Mouse (Mus musculus) lung, postnatal 25 days (tissue): ENCODE measurements at regions not wholly inside any gene's neighbourhood (a gene's known extent, or its start where the extent isn't known, plus 50 kb on each side); places are given as distances from the start of the nearest gene placed in this dataset.

Experiments
- DNase-seq: peaks from one replicate; pipeline ENCODE4 v3.0.0; 2022; ENCODE audit warnings: low spot score

- no peak for DNase-seq
Measured at GRCm38 (mm10) chr14:71231223-71231815, 631.7 kb upstream of the Fam160b2 start.

GRCm38 (mm10) chr14:71230484-71231188 lies 631.0 kb upstream of the Fam160b2 start:
- DNase-seq: peak; percentile 10

- no peak for DNase-seq
Measured at GRCm38 (mm10) chr14:71229955-71230354, 630.3 kb upstream of the Fam160b2 start.

- DNase-seq: no peak
Measured at GRCm38 (mm10) chr14:71228894-71229446, 629.3 kb upstream of the Fam160b2 start.

GRCm38 (mm10) chr14:71217041-71217440 lies 617.4 kb upstream of the Fam160b2 start:
- no peak for DNase-seq

DNA sequence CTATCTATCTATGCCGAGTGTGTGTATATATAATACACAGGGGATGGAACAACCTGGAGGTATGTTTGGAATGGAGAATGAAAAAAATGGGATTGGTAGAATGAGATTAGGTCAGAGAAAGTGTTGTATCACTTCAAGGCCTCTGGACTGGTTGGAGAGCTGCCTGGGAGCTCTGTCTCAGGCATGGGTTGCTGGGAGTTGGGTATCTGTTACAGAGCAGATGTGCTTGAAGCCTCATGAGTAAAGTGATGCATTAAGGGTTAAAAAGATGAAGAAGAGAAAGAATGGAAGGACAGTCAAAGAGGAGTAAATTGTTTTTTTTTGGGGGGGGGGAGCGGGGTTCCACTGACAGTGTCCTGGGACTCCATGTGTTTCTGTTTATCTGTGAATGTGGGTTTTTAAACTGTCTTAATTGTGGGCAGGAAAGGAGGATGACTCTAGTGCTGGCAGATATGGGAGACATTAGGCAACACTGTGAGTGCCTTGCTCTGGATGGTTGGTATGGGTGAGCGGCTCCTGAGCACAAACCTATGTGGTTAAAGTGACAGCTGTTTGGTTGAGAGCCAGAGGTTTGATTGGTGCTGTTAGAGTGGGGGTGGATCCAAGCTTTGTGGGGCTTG lies 611.8 kb upstream of the Fam160b2 start:
- DNase-seq: no peak

- DNase-seq: no peak
Measured at GRCm38 (mm10) chr14:71203459-71203858, 603.8 kb upstream of the Fam160b2 start.

DNA sequence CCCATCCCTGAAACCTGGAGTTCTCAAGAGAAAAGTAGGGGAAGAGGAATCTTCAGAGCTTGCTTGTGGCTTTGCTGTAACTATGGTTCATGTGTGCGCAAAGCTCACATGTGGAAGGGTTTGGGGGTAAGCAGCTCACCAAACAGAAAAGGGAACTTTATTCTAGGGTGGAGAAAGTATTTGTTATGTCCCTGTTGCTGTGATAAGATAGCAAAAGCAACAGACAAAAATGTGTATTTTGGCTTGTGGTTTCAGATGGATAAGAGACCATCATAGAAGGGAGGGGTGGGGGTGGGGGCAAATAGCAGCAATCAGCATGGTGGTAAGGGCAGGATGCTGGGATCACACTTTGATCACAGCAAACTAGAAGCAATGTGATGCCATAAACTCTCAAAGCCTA lies 601.3 kb upstream of the Fam160b2 start:
- DNase-seq: no peak

GRCm38 (mm10) chr14:71199178-71199879 lies 599.7 kb upstream of the Fam160b2 start:
- no peak for DNase-seq

GRCm38 (mm10) chr14:71194219-71194618 lies 594.6 kb upstream of the Fam160b2 start:
- DNase-seq: no peak

DNA sequence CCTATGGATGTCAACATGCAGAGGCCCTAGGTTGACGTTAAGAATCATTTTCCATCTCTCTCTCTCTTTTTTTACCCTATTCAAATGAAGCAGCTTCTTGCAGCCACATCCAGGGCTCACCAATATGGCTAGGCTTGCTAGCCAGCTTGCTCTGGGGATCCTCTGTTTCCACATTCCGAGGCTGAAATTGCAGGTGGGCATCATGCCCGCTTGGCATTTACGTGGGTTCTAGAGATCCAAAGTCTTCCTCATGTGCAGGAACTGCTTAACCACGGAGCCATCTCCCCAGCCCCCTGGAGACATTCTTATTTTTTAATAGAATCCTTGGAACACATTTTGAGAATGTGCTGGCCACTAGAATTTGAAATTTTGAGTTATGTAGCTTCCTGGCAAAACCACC lies 592.9 kb upstream of the Fam160b2 start:
- no peak for DNase-seq

GRCm38 (mm10) chr14:71189360-71189759 lies 589.7 kb upstream of the Fam160b2 start:
- DNase-seq: no peak

DNA sequence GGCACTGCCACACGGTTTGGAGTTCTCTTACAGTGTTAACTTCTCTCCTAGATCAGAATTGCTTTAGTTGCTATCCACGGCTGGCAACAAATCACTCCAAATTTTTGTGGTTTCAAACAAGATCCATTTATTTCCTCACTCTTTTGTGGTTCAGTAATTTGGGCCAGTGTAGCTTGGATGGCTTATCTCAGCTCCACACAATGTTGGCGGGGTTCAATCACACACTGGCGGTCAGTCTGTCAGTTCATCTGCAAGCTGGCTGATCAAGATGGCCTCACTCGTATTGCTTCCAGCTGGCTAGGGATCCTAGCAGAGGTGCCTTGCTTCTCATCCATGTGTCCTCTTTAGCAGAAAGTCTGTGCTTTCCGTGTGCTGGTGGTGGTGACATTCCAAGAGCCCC lies 577.7 kb upstream of the Fam160b2 start:
- no peak for DNase-seq

- peak; percentile 22 for DNase-seq
Measured at GRCm38 (mm10) chr14:71174175-71174574, 574.5 kb upstream of the Fam160b2 start.

DNA sequence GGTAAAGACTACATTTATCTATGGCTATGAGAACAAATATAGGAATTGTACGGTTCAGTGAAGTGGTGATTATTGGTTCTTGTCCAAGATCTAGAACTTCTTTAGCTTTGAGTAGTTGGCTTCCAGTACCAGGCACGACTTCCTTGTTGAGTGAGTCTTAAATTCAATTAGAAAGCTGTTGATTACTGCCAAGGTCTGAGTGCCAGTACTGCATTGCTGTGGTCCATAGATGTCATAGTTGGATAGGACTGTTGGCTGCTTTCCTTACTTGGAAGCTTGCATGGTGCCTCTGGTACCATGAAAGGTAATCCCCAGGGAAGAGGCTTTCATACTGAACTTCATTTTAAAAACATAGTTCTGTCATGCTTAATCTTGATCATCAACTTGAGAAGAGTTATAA lies 559.9 kb upstream of the Fam160b2 start:
- no peak for DNase-seq

DNA sequence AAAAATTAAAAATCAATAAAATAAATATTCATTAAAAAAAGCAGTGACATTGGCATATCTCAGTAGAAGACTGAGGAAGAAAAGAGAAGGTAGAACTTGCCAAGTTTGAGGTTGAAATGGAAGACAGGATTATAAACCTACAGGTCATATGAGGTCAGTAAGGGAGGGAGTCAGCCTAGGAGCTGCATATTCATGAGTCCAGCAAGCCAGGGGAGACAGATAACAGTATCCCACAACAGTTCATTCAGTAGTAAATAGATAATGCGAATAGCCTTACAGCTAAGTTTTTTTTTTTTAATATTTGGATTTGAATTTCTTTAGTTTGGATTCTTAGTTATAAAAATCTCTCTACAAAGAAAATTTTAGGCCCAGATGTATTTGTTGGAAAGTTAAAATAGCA lies 542.8 kb upstream of the Fam160b2 start:
- no peak for DNase-seq

DNA sequence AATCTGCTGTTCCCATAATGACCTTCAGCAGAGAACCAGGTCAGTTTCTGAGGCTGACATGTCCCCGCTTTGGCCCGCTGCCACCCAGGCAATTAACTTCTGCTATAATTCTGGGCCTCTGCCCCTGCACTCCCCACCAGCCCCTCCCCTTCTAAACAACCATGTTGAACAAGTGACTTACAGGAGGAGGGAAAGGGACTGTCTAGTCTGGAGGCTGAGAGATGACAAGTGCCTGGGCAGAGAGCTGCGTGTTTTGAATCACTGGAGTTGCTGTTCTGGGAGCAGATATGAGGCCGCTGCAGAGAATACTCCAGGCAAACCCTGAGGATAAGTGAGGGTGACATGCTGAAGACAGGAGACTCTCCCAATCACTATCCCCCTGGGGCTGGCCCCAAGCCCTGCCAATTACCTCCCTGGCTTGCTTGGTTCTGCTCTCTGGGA lies 530.2 kb upstream of the Fam160b2 start:
- DNase-seq: no peak

DNA sequence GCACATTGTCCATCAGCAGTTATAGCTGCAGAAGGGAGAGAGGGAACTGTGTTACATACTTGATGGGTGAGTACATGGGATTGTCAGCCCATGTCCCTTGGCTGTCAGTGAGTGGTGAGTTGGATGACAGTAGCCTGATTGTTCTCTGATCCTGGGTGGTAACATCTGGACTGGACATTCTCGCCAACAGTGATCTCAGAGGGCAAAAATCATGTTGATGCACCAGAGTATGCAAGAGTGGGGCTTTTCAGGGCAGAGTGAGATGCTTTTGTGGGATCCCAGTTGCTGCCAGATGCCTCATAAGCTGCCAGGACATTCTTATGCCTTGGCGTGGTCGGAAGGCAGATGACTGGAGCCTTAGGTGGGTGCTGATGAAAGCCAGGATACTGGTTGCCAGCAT lies 528.9 kb upstream of the Fam160b2 start:
- DNase-seq: peak; percentile 25

GRCm38 (mm10) chr14:71118681-71119080 lies 519.0 kb upstream of the Fam160b2 start:
- DNase-seq: no peak

GRCm38 (mm10) chr14:71115798-71116432 lies 516.3 kb upstream of the Fam160b2 start:
- no peak for DNase-seq

DNA sequence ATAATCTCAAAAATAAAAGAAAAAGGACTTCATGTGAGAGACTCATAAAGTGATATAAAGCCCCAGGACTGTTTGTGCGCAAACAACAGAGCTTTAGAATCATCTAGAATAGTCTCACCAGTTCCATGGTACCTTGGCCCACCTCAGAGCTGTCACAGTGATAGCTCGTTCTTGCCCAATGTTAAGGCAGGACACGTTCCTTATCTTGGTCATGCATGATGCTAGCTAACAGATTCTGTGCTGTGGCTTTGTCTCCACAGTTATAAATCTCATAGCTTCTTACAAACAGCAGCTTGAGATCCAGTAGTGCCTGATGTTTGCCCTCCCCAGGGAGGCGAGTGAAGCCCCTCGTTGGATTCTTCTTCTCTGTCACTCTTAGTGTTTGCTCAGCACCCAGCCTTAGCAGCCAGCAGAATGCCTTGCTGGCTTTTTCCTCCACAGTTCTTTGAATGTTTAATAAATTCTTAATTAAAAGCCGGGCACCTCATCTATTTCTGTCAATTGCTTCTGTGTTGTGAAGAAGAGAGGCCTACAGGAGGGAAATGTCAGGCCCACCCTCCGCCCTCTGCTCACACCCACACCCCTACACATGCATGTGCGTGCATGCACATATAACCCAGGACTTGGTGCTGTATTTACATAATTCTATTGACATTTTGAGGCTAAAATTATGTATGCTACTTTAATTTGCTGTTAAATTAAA lies 515.6 kb upstream of the Fam160b2 start:
- DNase-seq: no peak
